Mouse (Mus musculus): ENCODE measurements around the gene Ttc28. TPM values are rescaled to one million over a fixed set of nuclear protein-coding genes. Genes with fewer than 3 reads are reported as not detected.

Gene Ttc28
- polyA plus RNA-seq, 1 experiment from 2014 or later: 0.95 TPM

- WGBS (ENCODE audit: insufficient replicate concordance): 73% methylated on average over 13 of the region's 13 CpGs
- H3K9ac ChIP-seq: no peak overlapping the region
- H3K27ac ChIP-seq: no peak overlapping the region
- DNase-seq (no peak), ATAC-seq (ENCODE audit: low read depth) (no peak)
- H3K9me3 ChIP-seq (replicated peaks): no peaks in the 10 kb centered on the region
- H3K4me3 ChIP-seq (replicated peaks): no peak overlapping the region
- H3K4me2 ChIP-seq: no peak overlapping the region
- no peaks in the 10 kb centered on the region for H3K4me1 ChIP-seq (replicated peaks)
- no peaks in the 10 kb centered on the region for H3K27me3 ChIP-seq
- no peaks in the 10 kb centered on the region for H3K36me3 ChIP-seq
Observed at GRCm38 (mm10) chr5:110996835-110997539, 117.4 kb downstream of the Ttc28 start.

DNA sequence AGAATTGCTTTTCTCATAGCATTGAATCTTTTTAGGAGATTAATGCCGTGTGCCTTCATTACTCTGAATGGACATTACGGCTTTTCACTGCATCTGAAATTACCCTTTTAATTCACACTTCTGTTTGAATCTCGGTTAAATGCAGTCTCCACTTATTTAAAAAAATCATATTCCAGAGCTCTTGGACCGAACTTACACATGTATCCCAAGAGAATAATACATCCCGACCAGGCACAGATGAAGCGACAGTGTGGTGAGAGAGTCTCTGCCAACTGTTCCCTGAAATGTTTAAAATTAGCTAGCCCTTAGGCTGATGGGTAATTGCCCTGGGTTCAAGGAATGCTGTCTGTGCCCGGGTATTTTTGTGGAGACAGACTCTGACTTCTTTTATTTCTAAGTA is 118.1 kb downstream of the Ttc28 start:
- Histone ChIP-seq H3K9ac (no peak overlapping the region), H3K4me3 (replicated peaks) (no peak overlapping the region), H3K27me3 (no peaks in the 10 kb centered on the region), H3K4me2 (no peak overlapping the region), H3K4me1 (replicated peaks) (no peaks in the 10 kb centered on the region), H3K9me3 (replicated peaks) (no peaks in the 10 kb centered on the region), H3K36me3 (no peaks in the 10 kb centered on the region), H3K27ac (no peak overlapping the region)
- no peak for DNase-seq
- WGBS (ENCODE audit: insufficient replicate concordance): 76% methylated on average over 7 of the region's 7 CpGs
- no peak for ATAC-seq (ENCODE audit: low read depth)

- ATAC-seq (ENCODE audit: low read depth): no peak
- 48% methylated on average over 4 of the region's 4 CpGs for WGBS (ENCODE audit: insufficient replicate concordance)
- no peak overlapping the region for H3K27ac ChIP-seq
Observed at GRCm38 (mm10) chr5:110998298-110998697, 118.7 kb downstream of the Ttc28 start.

DNA sequence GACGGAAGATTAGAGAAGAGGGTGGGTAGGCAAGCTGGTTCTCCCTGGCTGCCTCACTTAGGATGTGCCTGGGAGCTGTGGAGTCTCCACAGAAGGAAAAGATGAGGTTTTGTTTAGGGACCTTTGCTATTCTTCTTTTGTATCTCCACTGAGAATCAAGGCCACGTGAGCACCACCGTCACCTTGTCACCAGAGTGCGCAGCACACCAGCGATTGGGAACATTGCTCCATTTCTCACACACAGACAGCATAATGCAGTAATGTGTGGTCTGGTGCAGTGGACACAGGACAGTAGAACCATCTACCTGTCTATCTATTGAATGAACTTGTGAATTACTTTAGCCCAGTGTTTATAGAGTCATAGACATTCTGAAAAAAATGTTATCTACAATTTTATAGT is 121.3 kb downstream of the Ttc28 start:
- no peak overlapping the region for H3K27ac ChIP-seq
- H3K4me1 ChIP-seq (replicated peaks): no peaks in the 10 kb centered on the region
- no peak overlapping the region for H3K4me3 ChIP-seq (replicated peaks)
- no peak overlapping the region for H3K9ac ChIP-seq
- H3K4me2 ChIP-seq: no peak overlapping the region
- no peaks in the 10 kb centered on the region for H3K9me3 ChIP-seq (replicated peaks)
- DNase-seq (no peak), ATAC-seq (ENCODE audit: low read depth) (no peak)
- no peaks in the 10 kb centered on the region for H3K27me3 ChIP-seq
- 76% methylated on average over 5 of the region's 5 CpGs for WGBS (ENCODE audit: insufficient replicate concordance)
- H3K36me3 ChIP-seq: no peaks in the 10 kb centered on the region

More at GRCm38 (mm10) chr5:110998298-110998697, 118.7 kb downstream of the Ttc28 start:
- no peak for DNase-seq
- H3K27me3 ChIP-seq: no peaks in the 10 kb centered on the region
- no peak overlapping the region for H3K4me2 ChIP-seq
- no peaks in the 10 kb centered on the region for H3K4me1 ChIP-seq (replicated peaks)
- H3K9ac ChIP-seq: no peak overlapping the region
- H3K9me3 ChIP-seq (replicated peaks): no peaks in the 10 kb centered on the region
- no peak overlapping the region for H3K4me3 ChIP-seq (replicated peaks)
- no peaks in the 10 kb centered on the region for H3K36me3 ChIP-seq

GRCm38 (mm10) chr5:111003220-111003619 is 123.6 kb downstream of the Ttc28 start:
- WGBS (ENCODE audit: insufficient replicate concordance): 62% methylated on average over 5 of the region's 5 CpGs
- Histone ChIP-seq H3K4me3 (replicated peaks) (no peak overlapping the region), H3K4me2 (no peak overlapping the region), H3K27me3 (no peaks in the 10 kb centered on the region), H3K36me3 (no peaks in the 10 kb centered on the region), H3K9ac (no peak overlapping the region), H3K4me1 (replicated peaks) (no peaks in the 10 kb centered on the region), H3K27ac (no peak overlapping the region), H3K9me3 (replicated peaks) (no peaks in the 10 kb centered on the region)
- no peak for DNase-seq
- no peak for ATAC-seq (ENCODE audit: low read depth)

GRCm38 (mm10) chr5:111003750-111004149 is 124.1 kb downstream of the Ttc28 start:
- 72% methylated on average over 9 of the region's 9 CpGs for WGBS (ENCODE audit: insufficient replicate concordance)
- no peak for ATAC-seq (ENCODE audit: low read depth)
- H3K4me2 ChIP-seq: no peak overlapping the region

GRCm38 (mm10) chr5:111006272-111007135 is 126.9 kb downstream of the Ttc28 start:
- ATAC-seq (ENCODE audit: low read depth) (no peak), DNase-seq (no peak)
- WGBS (ENCODE audit: insufficient replicate concordance): 61% methylated on average over 14 of the region's 14 CpGs
- no peaks in the 10 kb centered on the region for H3K9me3 ChIP-seq (replicated peaks)
- no peak overlapping the region for H3K4me2 ChIP-seq
- H3K9ac ChIP-seq: no peak overlapping the region
- no peaks in the 10 kb centered on the region for H3K36me3 ChIP-seq
- no peak overlapping the region for H3K4me3 ChIP-seq (replicated peaks)
- H3K27me3 ChIP-seq: no peaks in the 10 kb centered on the region
- H3K27ac ChIP-seq: no peak overlapping the region
- no peaks in the 10 kb centered on the region for H3K4me1 ChIP-seq (replicated peaks)

More at GRCm38 (mm10) chr5:111003750-111004149, 124.1 kb downstream of the Ttc28 start:
- H3K4me1 ChIP-seq (replicated peaks): no peaks in the 10 kb centered on the region
- no peak for DNase-seq
- H3K9ac ChIP-seq: no peak overlapping the region
- H3K4me3 ChIP-seq (replicated peaks): no peak overlapping the region
- H3K9me3 ChIP-seq (replicated peaks): no peaks in the 10 kb centered on the region
- no peaks in the 10 kb centered on the region for H3K27me3 ChIP-seq
- no peak overlapping the region for H3K27ac ChIP-seq
- no peaks in the 10 kb centered on the region for H3K36me3 ChIP-seq

DNA sequence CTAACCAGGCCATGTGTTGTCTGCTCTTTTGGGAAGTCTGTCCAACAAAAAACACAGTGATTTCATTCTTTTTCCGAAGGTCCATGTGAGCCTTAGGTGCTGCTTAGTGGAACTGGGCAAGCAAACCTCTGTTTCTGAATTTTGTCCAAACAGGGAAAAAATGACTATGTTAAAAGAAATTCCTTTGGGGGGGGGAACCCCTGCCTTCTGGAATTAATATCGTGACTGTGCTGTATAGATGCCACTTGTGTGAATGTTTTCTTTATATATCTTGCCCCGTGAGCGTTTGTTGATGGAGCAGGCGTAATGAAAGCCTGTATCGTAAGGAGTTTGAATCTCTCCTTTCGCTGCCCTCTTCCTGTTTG is 127.5 kb downstream of the Ttc28 start:
- 73% methylated on average over 7 of the region's 7 CpGs for WGBS (ENCODE audit: insufficient replicate concordance)
- H3K36me3 ChIP-seq: no peaks in the 10 kb centered on the region
- no peak overlapping the region for H3K4me2 ChIP-seq
- no peak for DNase-seq
- H3K9ac ChIP-seq: no peak overlapping the region
- no peak overlapping the region for H3K4me3 ChIP-seq (replicated peaks)
- H3K4me1 ChIP-seq (replicated peaks): no peaks in the 10 kb centered on the region
- ATAC-seq (ENCODE audit: low read depth): no peak
- H3K9me3 ChIP-seq (replicated peaks): no peaks in the 10 kb centered on the region
- no peak overlapping the region for H3K27ac ChIP-seq
- H3K27me3 ChIP-seq: no peaks in the 10 kb centered on the region

DNA sequence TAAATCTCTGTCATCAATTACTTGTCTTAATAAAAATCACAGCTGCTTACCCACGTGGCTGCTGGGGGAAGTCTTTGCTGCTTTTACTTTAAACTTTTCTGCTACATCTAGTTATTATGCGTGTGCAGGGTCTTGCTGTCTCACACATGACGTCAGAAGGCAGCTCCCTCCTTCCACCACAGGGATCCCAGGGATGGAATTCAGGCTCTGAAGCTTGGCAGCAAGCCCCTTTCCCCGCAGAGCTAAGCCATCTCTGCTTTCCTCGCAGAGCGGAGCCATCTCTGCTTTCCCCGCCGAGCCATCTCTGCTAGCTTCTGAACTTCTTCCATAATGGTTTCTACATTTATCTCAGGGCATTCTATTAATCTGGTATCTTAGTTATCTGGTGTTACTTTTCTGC is 128.3 kb downstream of the Ttc28 start:
- Histone ChIP-seq H3K9ac (no peak overlapping the region), H3K9me3 (replicated peaks) (no peaks in the 10 kb centered on the region), H3K4me1 (replicated peaks) (no peaks in the 10 kb centered on the region), H3K27ac (no peak overlapping the region), H3K36me3 (no peaks in the 10 kb centered on the region), H3K27me3 (no peaks in the 10 kb centered on the region), H3K4me2 (no peak overlapping the region), H3K4me3 (replicated peaks) (no peak overlapping the region)
- WGBS (ENCODE audit: insufficient replicate concordance): 65% methylated on average over 8 of the region's 8 CpGs
- ATAC-seq (ENCODE audit: low read depth) (no peak), DNase-seq (no peak)

- Histone ChIP-seq H3K4me2 (no peak overlapping the region), H3K4me3 (replicated peaks) (no peak overlapping the region), H3K27me3 (no peaks in the 10 kb centered on the region), H3K27ac (no peak overlapping the region), H3K9me3 (replicated peaks) (no peaks in the 10 kb centered on the region), H3K4me1 (replicated peaks) (no peaks in the 10 kb centered on the region), H3K9ac (no peak overlapping the region), H3K36me3 (no peaks in the 10 kb centered on the region)
- DNase-seq: no peak
- ATAC-seq (ENCODE audit: low read depth): no peak
- WGBS (ENCODE audit: insufficient replicate concordance): 67% methylated on average over 6 of the region's 6 CpGs
Observed at GRCm38 (mm10) chr5:111008431-111008830, 128.8 kb downstream of the Ttc28 start.

DNA sequence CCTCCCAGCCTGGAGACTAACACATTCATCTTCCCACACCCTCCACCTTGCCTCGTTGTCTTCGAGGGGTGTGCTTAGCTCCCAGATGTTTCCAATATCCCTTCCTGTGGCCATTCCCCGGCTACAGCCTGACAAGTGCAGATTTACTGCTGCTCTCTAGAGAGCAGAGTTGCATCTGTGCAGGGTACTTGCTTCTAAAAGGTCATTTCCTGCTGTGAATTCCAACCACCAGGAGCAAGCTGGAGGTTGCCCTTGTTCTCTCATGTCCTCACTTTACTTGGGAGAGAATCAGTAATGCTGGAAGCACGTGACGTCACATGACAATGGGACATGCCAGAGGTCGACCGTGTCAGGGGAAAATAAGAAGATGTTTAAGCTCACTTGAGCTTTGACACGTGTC is 131.7 kb downstream of the Ttc28 start:
- ATAC-seq (ENCODE audit: low read depth) (no peak), DNase-seq (no peak)
- H3K9me3 ChIP-seq (replicated peaks): no peaks in the 10 kb centered on the region
- no peak overlapping the region for H3K9ac ChIP-seq
- no peak overlapping the region for H3K4me3 ChIP-seq (replicated peaks)
- 35% methylated on average over 8 of the region's 8 CpGs for WGBS (ENCODE audit: insufficient replicate concordance)
- no peaks in the 10 kb centered on the region for H3K4me1 ChIP-seq (replicated peaks)
- H3K27ac ChIP-seq: no peak overlapping the region
- no peak overlapping the region for H3K4me2 ChIP-seq
- no peaks in the 10 kb centered on the region for H3K27me3 ChIP-seq
- no peaks in the 10 kb centered on the region for H3K36me3 ChIP-seq

DNA sequence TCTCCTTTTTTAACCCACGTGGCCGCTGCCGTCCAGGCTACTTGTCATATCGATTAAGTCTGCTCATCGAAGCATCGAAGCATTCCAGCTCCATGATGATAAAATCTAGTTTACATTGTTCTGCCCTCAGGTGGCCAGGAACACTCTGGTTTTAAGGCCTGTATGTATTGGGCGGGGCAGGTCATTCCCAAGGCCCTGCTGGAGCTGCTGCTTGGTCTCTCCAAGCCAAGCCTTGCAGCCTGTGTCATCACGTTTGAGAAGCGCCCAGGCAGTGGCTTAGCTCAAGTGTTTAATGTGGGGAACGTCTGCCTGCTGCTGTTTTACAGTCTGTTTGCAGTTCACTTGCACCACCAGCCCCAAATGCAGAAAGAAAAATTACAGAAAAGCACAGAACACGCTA is 132.5 kb downstream of the Ttc28 start:
- DNase-seq (no peak), ATAC-seq (ENCODE audit: low read depth) (no peak)
- H3K4me1 ChIP-seq (replicated peaks): no peaks in the 10 kb centered on the region
- H3K27me3 ChIP-seq: no peaks in the 10 kb centered on the region
- no peak overlapping the region for H3K4me2 ChIP-seq
- no peak overlapping the region for H3K27ac ChIP-seq
- no peaks in the 10 kb centered on the region for H3K36me3 ChIP-seq
- H3K4me3 ChIP-seq (replicated peaks): no peak overlapping the region
- no peaks in the 10 kb centered on the region for H3K9me3 ChIP-seq (replicated peaks)
- H3K9ac ChIP-seq: no peak overlapping the region
- WGBS (ENCODE audit: insufficient replicate concordance): 69% methylated on average over 11 of the region's 11 CpGs
